Mouse (Mus musculus) embryonic facial prominence, embryonic 11.5 days (tissue): ENCODE data around the gene Babam2. TPM values are rescaled to one million over a fixed set of nuclear protein-coding genes. Genes with fewer than 3 reads are reported as not detected.
A peak's percentile ranks its signal among the peaks of the same experiment; 100 is the strongest.

Experiments
- ATAC-seq: fragments of 200-750 bp; cut with Nextera tagmentation; replicated peaks from 2 replicates; pipeline ENCODE4 v1.8.0; 2017; ENCODE audit warnings: low read depth; ENCODE audit not compliant: insufficient number of reproducible peaks, low FRiP score, low TSS enrichment
- DNase-seq: peaks from one replicate; pipeline ENCODE4 v3.0.0-alpha.2; 2015; ENCODE audit warnings: low spot score
- H3K27ac ChIP-seq: fragments of 300-500 bp; sonication (generic); replicated peaks from 2 replicates; pipeline ENCODE4 v1.5.1; 2014; ENCODE audit warnings: mild to moderate bottlenecking, low read depth, low read length, control low read depth
- H3K27me3 ChIP-seq: fragments of 300-500 bp; sonication (generic); 2 replicates; pipeline ENCODE4 v1.6.1; 2014; ENCODE audit warnings: mild to moderate bottlenecking, low read length, moderate library complexity, mixed read lengths; ENCODE audit not compliant: control insufficient read depth, insufficient read depth
- H3K36me3 ChIP-seq: fragments of 300-500 bp; sonication (generic); replicated peaks from 2 replicates; pipeline ENCODE4 v1.6.1; 2014; ENCODE audit warnings: low read depth, mild to moderate bottlenecking, low read length, moderate library complexity, mixed read lengths; ENCODE audit not compliant: control insufficient read depth, insufficient read depth
- H3K4me1 ChIP-seq: fragments of 300-500 bp; sonication (generic); 2 replicates; pipeline ENCODE4 v1.6.1; 2014; ENCODE audit warnings: low read length, mixed read lengths; ENCODE audit not compliant: control insufficient read depth, insufficient read depth
- H3K4me2 ChIP-seq: fragments of 300-500 bp; sonication (generic); 2 replicates; pipeline ENCODE4 v1.6.1; 2014; ENCODE audit warnings: low read depth, mild to moderate bottlenecking, control low read depth, low read length, moderate library complexity
- H3K4me3 ChIP-seq: fragments of 300-500 bp; sonication (generic); 2 replicates; pipeline ENCODE4 v1.5.1; 2014; ENCODE audit warnings: low read depth, low read length, control low read depth
- H3K9ac ChIP-seq: fragments of 300-500 bp; sonication (generic); replicated peaks from 2 replicates; pipeline ENCODE4 v1.6.1; 2014; ENCODE audit warnings: mild to moderate bottlenecking, control low read depth, low read length
- H3K9me3 ChIP-seq: fragments of 300-500 bp; sonication (generic); replicated peaks from 2 replicates; pipeline ENCODE4 v1.6.1; 2016; ENCODE audit warnings: mild to moderate bottlenecking, low read length, inconsistent platforms, mixed read lengths; ENCODE audit not compliant: control insufficient read depth
- WGBS: fragments of 180-500 bp; shearing (Covaris S2); extraction: QIAGEN DNeasy Blood & Tissue Kit; methylation state at CpG from one replicate; pipeline ENCODE4 v1.1.7; 2014; 5-methylcytosine and 5-hydroxymethylcytosine counted together
- polyA plus RNA-seq: library from polyadenylated mRNA; unstranded; fragments of >200 nt; fragmentation: Nextera tagmentation; extraction: Ambion mirVana; gene quantifications from 2 replicates; pipeline ENCODE4 v1.2.1, GENCODE M21; 2014

Gene Babam2
- polyA plus RNA-seq, 1 experiment from 2014 or later, result 38.8 TPM

DNA sequence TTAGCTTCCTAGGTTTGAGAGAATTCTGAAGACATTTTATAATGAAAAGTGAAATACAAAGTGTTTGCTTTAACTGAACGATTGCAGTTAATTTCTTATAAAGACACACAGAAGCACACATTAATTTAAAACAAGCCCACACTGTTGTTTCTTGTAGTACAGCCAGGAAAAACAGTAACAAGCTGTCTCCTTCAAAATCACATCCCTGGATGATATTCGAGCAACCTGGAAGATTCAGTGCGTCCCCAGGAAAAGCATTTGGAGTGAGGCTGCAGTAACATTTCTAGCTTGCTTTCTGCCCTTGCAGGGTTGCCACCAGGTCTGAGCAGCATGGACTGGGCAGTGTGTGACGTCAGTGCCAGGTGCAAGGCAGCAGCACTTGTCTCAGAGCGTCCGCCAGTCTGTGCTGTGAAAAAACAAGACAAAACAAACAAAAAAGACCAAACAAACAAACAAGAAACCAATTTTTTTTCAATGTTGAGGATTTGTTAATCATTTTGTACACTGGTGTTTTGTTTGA, 115.7 kb downstream of the Babam2 start:
- Histone ChIP-seq H3K4me2 (no peak overlapping the region), H3K4me1 (no peaks in the 10 kb centered on the region), H3K4me3 (no peak overlapping the region), H3K9me3 (no peaks in the 10 kb centered on the region), H3K27ac (no peak overlapping the region), H3K9ac (no peak overlapping the region), H3K27me3 (no peaks in the 10 kb centered on the region), H3K36me3 (no peaks in the 10 kb centered on the region)
- 84% methylated on average over 6 of the region's 6 CpGs for WGBS
- no peak for ATAC-seq
- DNase-seq, result no peak

- no peak overlapping the region for H3K27ac ChIP-seq
- no peaks in the 10 kb centered on the region for H3K9me3 ChIP-seq
- no peaks in the 10 kb centered on the region for H3K36me3 ChIP-seq
- no peak overlapping the region for H3K9ac ChIP-seq
- DNase-seq (no peak), ATAC-seq (no peak)
- no peaks in the 10 kb centered on the region for H3K4me1 ChIP-seq
- H3K27me3 ChIP-seq, result no peaks in the 10 kb centered on the region
- 91% methylated on average over 4 of the region's 4 CpGs for WGBS
- no peak overlapping the region for H3K4me2 ChIP-seq
- H3K4me3 ChIP-seq, result no peak overlapping the region
These were observed 116.6 kb downstream of the Babam2 start for GRCm38 (mm10) chr5:31814068-31814467.

- Histone ChIP-seq H3K9me3 (no peaks in the 10 kb centered on the region), H3K9ac (no peak overlapping the region), H3K27ac (no peak overlapping the region), H3K4me1 (no peaks in the 10 kb centered on the region), H3K4me3 (no peak overlapping the region), H3K36me3 (no peaks in the 10 kb centered on the region), H3K27me3 (no peaks in the 10 kb centered on the region), H3K4me2 (no peak overlapping the region)
- DNase-seq (peak; percentile 67), ATAC-seq (no peak)
- 71% methylated on average over 7 of the region's 7 CpGs for WGBS
These were observed 117.6 kb downstream of the Babam2 start for GRCm38 (mm10) chr5:31815129-31815528.

- Histone ChIP-seq H3K27ac (no peak overlapping the region), H3K9ac (no peak overlapping the region), H3K4me2 (no peak overlapping the region), H3K36me3 (no peaks in the 10 kb centered on the region), H3K4me3 (no peak overlapping the region), H3K9me3 (no peaks in the 10 kb centered on the region), H3K27me3 (no peaks in the 10 kb centered on the region), H3K4me1 (no peaks in the 10 kb centered on the region)
- ATAC-seq (no peak), DNase-seq (no peak)
- WGBS, result 88% methylated on average over 1 of the region's 1 CpGs
These were observed 118.6 kb downstream of the Babam2 start for GRCm38 (mm10) chr5:31816082-31816481.

- no peaks in the 10 kb centered on the region for H3K9me3 ChIP-seq
- H3K4me2 ChIP-seq, result no peak overlapping the region
- no peaks in the 10 kb centered on the region for H3K36me3 ChIP-seq
- ATAC-seq (no peak), DNase-seq (no peak)
- no peaks in the 10 kb centered on the region for H3K4me1 ChIP-seq
- H3K9ac ChIP-seq, result no peak overlapping the region
- H3K4me3 ChIP-seq, result no peak overlapping the region
- WGBS, result 80% methylated on average over 3 of the region's 3 CpGs
- no peak overlapping the region for H3K27ac ChIP-seq
- H3K27me3 ChIP-seq, result no peaks in the 10 kb centered on the region
These were observed 123.3 kb downstream of the Babam2 start for GRCm38 (mm10) chr5:31820801-31821200.

DNA sequence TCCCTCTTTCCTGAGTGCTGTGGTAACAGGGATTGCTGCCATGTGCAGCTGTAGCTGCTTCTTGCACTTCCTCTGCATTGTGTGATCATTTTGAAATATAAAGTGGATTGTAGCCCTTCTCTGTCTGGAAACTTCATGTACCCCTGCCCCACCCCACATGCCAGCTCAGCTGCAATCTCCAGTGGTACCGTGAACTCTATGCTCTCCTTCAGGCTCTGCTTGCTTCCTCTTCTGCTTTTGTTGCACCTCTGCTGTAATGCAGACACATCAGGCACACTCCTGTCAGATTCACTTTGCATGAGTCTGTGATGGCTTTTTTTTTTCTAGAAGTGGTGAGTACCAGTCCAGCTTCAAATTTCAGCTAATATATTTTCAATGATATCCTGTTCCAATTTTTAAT, 123.7 kb downstream of the Babam2 start:
- no peaks in the 10 kb centered on the region for H3K4me1 ChIP-seq
- H3K27ac ChIP-seq, result no peak overlapping the region
- no peaks in the 10 kb centered on the region for H3K36me3 ChIP-seq
- ATAC-seq, result no peak
- DNase-seq, result no peak
- H3K9me3 ChIP-seq, result no peaks in the 10 kb centered on the region
- H3K4me2 ChIP-seq, result no peak overlapping the region
- H3K4me3 ChIP-seq, result no peak overlapping the region
- 95% methylated on average over 1 of the region's 1 CpGs for WGBS
- no peak overlapping the region for H3K9ac ChIP-seq
- H3K27me3 ChIP-seq, result no peaks in the 10 kb centered on the region

- 78% methylated on average over 3 of the region's 3 CpGs for WGBS
- Histone ChIP-seq H3K36me3 (no peaks in the 10 kb centered on the region), H3K4me1 (no peaks in the 10 kb centered on the region), H3K27ac (no peak overlapping the region), H3K9me3 (no peaks in the 10 kb centered on the region), H3K27me3 (no peaks in the 10 kb centered on the region), H3K9ac (no peak overlapping the region), H3K4me3 (no peak overlapping the region), H3K4me2 (no peak overlapping the region)
- DNase-seq, result no peak
- ATAC-seq, result no peak
These were observed 126.2 kb downstream of the Babam2 start for GRCm38 (mm10) chr5:31823673-31824072.

DNA sequence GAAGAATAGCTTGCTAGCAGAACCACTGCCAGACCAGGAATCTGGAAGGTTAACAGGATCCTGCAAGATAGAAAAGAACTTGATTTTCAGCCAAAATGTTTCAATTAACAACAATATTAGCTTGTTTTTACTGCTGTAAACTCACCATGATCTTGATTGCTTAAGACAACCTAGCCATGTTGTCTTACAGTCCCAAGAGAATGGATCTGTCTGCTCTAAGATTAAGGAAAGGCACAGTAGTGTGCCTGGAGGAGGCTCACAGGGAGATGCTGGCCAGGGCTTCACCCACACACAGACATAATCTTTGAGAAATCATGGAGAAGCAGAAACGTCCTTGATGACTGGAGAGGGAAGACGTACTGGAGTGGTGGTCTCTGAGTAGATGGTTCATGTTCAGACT, 126.6 kb downstream of the Babam2 start:
- Histone ChIP-seq H3K4me3 (no peak overlapping the region), H3K36me3 (no peaks in the 10 kb centered on the region), H3K4me1 (no peaks in the 10 kb centered on the region), H3K9ac (no peak overlapping the region), H3K27ac (no peak overlapping the region), H3K4me2 (no peak overlapping the region), H3K9me3 (no peaks in the 10 kb centered on the region), H3K27me3 (no peaks in the 10 kb centered on the region)
- DNase-seq (no peak), ATAC-seq (no peak)
- 58% methylated on average over 2 of the region's 2 CpGs for WGBS
